Mouse (Mus musculus) CD4-positive, CD25-positive, alpha-beta regulatory T cell (primary cell): Measurements from ENCODE around the gene Gm5148. TPM values are rescaled to one million over a fixed set of nuclear protein-coding genes. Genes with fewer than 3 reads are reported as not detected.

Experiments used
- polyA plus RNA-seq: library from polyadenylated mRNA; unstranded; fragments of 100-300 nt; shearing (Covaris generic); gene quantifications from one replicate; pipeline ENCODE4 v1.2.1, GENCODE M21; 2017

The Gm5148 gene
- 1.8 TPM for polyA plus RNA-seq

DNA sequence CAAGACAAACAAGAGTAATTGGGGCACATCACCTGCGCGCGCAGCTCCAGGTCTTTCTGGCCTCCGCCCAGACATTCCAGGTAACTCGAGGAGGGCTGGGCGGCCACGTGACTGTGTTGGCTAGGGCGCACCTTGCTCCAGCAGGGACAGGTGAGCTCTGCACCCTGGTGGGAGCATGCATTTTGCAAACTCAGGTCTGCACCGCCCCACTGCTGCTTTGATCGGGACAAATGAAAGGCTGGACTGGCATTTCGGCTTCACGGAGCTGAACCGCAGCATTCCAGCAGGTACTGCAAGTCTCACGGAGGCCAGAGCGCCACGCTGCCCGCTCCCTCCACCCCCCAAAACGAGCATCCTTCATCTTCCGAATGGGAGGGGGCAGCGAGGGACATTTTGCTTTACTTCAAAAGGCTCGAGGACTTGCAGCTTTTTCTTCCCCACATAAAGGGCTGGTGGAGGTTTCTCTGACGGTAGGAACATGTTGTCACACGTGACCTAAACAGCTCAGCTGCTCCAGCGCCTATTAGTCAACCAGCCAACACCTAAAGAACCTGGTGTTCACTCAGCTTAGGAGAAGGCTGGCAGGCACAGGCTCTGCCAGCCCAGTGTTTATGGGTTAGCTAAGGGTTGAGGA is at the start of gene Gm5148:
TSS of gene Gm5148 (minus strand) at position 320 of the 634 bp plus-strand sequence.

Other genes with a start within 250 kb of the Gm5148 start
- 45.9 TPM for gene Spry1, start 84.5 kb downstream of the Gm5148 start, polyA plus RNA-seq